Mouse (Mus musculus): ENCODE measurements at regions not wholly inside any gene's neighbourhood (a gene's known extent, or its start where the extent isn't known, plus 50 kb on each side); places are given as distances from the start of the nearest gene placed in this dataset.

DNA sequence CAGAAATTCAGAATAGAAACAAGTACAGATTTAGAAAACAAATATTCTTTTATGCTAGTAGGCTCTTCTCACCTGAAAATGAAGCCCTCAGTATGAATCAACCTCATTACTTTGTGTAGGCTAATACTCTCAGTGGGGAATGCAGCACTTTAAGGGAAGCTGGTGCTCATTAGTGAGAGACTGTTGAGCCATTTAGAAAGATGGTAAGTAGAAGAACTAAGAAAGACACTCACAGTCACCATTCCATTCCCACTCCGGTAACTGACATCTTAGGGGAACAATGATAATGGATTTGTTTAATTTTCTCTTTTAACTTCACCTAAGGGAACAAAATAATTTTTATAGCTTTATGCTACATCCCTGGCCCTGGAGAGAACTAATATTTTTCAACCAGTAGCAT lies 648.0 kb upstream of the Nova1 start:
- no peak for DNase-seq (ENCODE audit: low spot score in 2 of 2)

- no peak for DNase-seq (ENCODE audit: low spot score in 2 of 2)
These were observed 647.2 kb upstream of the Nova1 start for GRCm38 (mm10) chr12:47465924-47466323.

DNA sequence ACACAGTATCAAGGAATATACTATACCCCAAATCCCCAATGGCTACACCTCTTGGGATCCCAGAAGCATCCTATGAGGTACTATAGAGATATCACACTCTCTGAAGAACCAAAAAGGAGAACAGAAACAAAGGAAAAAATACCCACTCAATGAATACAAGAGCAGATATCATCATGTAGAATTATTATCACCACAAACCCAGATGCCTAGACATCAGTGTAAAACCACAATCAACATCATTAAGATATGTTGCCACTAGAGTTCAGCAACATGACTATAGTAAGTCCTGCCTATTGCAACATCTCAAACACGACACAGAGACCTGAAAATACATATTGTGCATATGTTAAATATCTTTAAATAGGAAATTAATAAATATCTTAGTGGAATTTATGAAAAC lies 612.9 kb upstream of the Nova1 start:
- no peak for DNase-seq (ENCODE audit: low spot score in 2 of 2)

GRCm38 (mm10) chr12:47412251-47412650 lies 593.5 kb upstream of the Nova1 start:
- DNase-seq (ENCODE audit: low spot score in 2 of 2) = peak in 1 of 2 experiments; percentile 15

GRCm38 (mm10) chr12:47406563-47406962 lies 587.8 kb upstream of the Nova1 start:
- no peak for DNase-seq (ENCODE audit: low spot score in 2 of 2)

- DNase-seq (ENCODE audit: low spot score in 2 of 2) = no peak
These were observed 587.4 kb upstream of the Nova1 start for GRCm38 (mm10) chr12:47406131-47406530.

DNA sequence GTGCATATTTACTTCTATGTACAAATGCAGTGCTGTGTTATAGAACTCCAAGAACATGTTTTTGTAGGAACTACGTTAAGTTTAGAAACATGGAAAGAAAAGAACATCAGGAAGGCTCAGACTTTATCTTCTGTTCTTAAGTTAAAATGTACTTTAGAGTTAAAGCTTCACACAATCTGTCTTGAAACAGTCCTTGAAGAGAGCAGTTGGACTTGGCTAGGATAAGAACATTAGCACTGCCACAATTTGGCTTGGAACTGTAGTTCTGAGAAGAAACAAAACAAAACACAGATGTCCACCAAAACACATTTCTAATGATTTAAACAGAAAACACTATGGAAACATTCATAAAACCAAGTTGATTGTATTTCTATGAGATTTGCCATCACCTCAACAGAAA lies 564.5 kb upstream of the Nova1 start:
- DNase-seq (ENCODE audit: low spot score in 2 of 2) = peak in 1 of 2 experiments; percentile 5

DNA sequence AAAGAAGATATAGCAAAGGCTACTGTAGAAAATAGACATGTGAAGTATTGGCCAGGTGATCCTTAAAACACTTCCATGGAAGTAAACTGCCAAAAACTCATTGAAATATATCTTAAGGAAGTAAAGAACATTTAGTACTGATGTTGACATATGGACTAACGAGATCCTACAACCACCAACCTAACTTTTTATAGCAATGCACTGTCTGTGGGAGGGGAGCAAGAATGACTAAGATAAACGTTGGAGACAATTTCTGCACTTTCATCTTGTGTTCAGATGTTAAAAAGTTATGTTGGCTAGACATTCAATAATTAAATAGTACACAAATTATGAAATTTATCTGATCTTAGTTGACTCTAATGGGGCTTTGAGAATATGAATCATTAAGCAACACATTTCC lies 534.5 kb upstream of the Nova1 start:
- DNase-seq (ENCODE audit: low spot score in 2 of 2) = no peak

GRCm38 (mm10) chr12:47351229-47351628 lies 532.5 kb upstream of the Nova1 start:
- DNase-seq (ENCODE audit: low spot score in 2 of 2) = no peak

DNA sequence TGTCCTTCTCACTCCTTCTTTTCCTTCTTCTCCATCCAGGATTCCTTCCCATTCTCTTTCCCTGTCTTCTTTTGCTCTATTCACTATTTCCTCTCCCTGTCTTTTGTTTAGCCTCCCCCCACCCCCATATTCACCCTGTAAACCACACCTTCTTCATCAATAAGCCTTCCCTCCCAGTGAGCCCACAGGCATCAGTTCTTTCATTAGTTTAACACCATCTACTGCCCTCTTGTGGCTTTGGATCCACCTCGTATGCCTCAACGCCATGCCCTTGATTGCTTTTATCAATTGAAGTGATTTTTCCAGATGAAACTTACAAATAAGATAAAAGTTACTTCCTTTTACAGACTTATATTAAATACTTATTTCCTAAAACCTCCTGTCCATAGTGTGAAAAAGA lies 494.7 kb upstream of the Nova1 start:
- DNase-seq (ENCODE audit: low spot score in 2 of 2) = peak; percentile 3 to 50

GRCm38 (mm10) chr12:47275904-47276303 lies 457.2 kb upstream of the Nova1 start:
- peak in 1 of 2 experiments; percentile 19 for DNase-seq (ENCODE audit: low spot score in 2 of 2)

DNA sequence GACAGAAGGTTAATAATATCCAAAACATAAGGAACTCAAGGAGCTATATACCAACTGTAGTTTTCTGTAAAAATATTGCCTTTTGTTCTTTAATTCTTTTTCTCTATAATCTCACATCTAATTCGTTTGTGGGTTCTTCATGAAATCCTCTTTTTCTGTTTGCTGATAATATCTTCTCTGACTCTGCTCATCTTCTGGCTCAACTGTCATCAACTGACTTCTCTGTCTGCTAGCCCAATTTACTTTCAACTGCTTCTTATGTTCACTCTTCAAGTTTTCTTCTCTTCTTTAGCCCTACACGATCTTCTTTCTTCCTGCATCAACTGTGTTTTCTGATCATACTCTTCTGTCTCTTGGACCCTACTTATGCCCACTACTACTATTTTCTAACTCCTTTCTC lies 453.6 kb upstream of the Nova1 start:
- no peak for DNase-seq (ENCODE audit: low spot score in 2 of 2)

DNA sequence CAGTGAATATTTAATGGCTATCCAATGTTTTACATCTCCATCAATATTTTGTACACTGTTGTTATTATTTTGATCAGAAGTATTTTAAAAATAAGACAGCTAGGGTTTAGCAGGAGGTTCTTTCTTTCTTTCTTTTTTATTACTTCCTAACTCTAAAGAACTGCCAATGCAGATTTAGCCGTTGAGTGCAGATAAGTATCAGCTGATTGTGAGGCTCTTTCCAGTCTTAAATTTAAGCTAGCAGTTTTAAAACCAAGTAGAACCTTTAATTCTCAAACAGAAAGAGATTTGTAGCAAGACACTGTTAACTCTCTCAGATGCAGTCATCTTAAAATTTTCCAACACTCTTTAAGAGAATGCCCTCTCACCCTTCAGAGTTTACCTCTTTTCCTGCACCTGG lies 445.4 kb upstream of the Nova1 start:
- DNase-seq (ENCODE audit: low spot score in 2 of 2) = no peak

GRCm38 (mm10) chr12:47263408-47263807 lies 444.7 kb upstream of the Nova1 start:
- no peak for DNase-seq (ENCODE audit: low spot score in 2 of 2)

- DNase-seq (ENCODE audit: low spot score in 2 of 2) = no peak
These were observed 433.6 kb upstream of the Nova1 start for GRCm38 (mm10) chr12:47252306-47252705.

DNA sequence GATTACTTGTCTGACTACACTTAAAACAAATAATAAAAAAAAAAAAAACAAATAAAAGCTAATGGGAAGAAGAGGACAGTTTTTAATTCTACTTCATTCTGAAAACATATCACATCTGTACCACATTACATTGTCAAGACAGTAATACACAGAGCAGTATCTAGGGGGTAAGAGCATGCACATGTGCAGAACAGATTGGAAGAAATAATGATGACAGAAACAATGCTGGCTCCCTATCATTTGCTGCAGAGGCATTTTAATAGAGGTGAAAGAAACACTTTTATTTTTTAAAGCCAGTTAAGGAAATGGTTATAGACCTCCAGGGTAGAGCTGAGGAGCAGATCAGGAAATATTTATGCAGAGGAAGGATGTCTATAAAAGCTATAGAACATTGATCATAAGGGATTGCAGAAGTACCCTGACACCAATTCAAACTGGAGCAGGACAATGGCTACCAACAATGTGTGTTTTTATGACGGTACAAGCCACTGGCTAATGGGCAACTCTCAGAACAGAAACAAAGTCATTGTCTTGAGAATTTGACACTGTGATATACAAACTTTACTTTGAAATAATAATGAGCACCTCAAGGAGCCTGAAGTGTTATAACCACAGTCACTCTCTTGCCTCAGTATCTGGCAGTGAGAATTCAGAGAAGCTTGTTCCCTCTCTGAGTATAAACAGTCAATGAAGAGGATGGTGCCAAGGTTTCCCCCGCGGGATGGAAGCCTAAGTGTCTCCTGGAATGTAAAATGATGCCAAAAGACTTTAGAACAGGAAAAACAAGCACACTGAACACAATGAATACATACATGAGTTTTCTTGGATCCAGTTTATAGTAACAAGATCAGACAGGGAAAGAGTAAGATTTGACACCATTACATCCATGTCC lies 425.1 kb upstream of the Nova1 start:
- DNase-seq (ENCODE audit: low spot score in 2 of 2) = no peak

DNA sequence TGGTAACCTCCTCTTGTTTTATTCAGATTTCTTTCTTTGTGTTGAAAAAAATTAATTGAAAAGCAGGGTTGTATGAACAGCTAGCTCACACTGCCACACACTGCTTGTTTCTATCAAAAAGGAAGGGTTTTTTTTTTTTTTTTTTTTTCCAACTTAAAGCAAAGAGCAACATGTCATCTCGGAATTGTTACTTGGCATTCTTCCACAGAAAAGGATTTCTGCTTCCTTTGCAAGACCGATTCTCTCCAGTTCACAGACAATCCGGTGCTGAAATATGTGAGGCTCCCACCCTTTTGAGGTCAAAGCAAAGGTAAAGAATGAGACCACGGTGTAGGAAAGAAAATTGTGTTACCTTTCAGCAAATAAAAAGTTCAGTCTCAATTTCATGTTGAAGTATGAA lies 401.3 kb upstream of the Nova1 start:
- DNase-seq (ENCODE audit: low spot score in 2 of 2) = no peak

DNA sequence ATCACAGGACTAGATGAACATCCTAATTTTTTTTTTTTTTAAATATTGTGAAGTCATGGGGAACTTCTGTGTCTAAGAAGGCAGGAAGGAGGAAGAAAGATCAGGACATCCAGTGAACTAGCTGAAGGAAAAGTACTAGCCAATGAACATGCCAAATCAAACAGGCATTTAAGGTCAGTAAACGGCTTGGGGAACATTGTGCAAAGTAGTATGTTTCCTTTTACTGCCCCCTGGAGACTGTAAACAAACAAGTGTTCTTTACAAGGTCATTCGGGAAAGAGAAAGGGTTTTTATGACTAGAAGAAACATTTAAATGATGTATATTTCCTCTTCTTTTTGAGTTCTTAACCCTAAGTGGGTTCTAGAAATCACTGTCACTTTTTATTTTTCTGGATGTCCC lies 400.6 kb upstream of the Nova1 start:
- DNase-seq (ENCODE audit: low spot score in 2 of 2) = peak in 1 of 2 experiments; percentile 7

DNA sequence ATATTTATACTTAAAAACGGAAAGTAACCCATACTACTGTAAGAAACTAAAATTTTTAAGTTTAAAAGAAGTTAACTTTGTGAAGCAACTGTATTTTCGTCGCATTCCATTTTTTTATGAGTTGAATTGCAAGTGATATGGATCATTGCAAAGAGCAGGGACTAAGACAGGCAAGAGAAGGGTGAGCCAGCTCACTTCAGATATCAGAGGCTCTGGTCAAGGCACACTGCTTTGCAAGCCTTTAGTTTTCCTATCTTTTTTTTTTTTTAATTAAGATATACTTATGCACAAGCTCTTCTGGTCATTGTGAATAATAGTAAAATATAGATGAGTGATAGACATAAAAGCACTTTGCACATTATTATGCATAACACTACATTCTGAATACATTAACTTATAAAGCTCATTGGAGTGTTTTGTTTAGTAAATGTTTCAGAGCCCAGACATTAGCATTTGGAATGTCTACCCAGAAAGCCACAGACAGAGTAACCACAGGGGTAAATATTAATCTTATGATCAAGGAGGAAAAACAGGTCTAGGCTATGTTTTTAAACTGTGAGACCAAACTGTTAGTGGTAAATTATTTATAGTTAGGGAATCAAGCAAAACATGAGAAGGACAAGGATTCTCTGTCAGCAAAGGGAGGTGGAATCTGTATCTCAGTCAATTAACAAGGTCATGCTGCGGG lies 392.8 kb upstream of the Nova1 start:
- no peak for DNase-seq (ENCODE audit: low spot score in 2 of 2)

DNA sequence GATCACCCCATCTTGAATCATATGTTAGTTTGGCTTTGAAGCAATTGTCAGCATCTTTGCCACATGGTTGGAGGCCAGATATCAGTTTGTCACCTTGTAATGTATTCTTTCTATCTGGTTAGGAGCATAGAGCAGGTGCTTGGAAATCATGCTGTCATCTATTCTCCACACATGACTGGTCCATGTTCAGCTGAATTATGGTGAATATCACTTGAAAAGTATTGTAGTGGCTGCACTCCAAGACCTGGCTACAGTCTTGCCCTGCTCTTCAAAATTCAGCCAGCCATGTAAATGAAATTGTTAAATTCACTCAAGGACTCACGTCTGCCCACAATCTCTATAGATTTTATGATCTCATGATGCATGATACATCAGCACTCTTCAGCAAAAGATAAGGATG lies 384.2 kb upstream of the Nova1 start:
- no peak for DNase-seq (ENCODE audit: low spot score in 2 of 2)

DNA sequence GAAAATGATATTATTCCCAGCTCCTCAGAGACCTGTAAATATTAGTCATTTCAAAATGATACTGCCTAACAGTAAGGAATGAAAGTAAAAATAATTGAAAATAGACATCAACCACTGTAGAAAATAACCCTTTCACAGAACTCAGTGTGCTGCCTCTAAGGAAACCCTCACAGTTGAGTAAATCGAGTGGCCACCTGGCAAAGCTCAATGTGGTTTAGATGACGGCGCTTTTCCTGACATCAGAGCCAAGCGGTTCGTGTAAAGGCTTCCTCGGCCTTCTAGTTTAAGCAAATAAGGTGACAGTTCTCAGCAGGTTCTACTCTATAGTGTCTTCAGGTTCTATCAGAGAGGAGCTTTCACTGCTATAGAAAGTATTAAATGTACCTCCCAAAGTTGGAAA lies 379.9 kb upstream of the Nova1 start:
- DNase-seq (ENCODE audit: low spot score in 2 of 2) = no peak

GRCm38 (mm10) chr12:47164736-47165135 lies 346.0 kb upstream of the Nova1 start:
- DNase-seq (ENCODE audit: low spot score in 2 of 2) = peak; percentile 28 to 33
